Mouse (Mus musculus): ENCODE results near the gene Lad1.

Gene Lad1

GRCm38 (mm10) chr1:135843519-135844262, 25.3 kb downstream of the Lad1 start:
- no peak for DNase-seq (ENCODE audit: inconsistent age in 2 of 2, low spot score in 1 of 2)

DNA sequence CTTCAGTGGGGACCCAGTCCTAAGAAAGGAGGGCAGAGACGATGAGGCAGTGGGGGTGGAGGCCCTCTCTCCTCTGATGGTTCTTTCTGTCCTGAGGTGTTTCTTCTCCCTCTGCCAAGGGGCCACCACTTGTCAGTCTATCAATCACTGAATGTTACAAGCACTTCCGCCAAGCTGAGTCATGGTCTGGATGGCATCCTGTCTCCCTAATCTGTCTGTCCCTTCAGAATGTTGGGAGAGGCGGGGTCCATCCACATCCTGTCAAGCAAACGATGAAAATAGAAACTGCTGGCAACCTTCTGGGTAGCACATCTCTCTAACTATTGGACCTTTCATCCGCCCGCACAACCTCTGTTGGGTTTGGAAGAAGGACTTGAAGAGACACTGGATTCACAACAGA, 26.1 kb downstream of the Lad1 start:
- DNase-seq (ENCODE audit: inconsistent age in 2 of 2, low spot score in 1 of 2) = peak in 1 of 2 experiments; percentile 47

DNA sequence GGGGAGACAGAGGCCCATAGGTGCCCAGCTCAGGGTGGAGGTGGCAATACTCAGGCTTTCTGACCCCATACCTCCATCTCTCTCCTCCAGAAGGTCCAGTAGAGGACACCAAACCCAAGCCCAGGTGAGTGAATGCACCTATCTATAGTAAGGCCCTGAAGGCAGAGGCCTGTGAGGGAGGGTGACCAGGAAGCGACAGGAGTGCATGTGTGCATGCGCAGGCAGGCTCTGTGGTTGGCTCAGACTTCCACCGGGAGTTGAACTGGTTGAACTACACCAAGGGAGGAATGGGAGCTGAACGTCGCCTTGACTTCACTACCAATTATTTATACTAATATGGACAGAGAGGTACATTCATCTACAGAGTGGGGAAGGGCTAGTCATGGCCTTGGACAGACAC, 28.2 kb downstream of the Lad1 start:
- DNase-seq (ENCODE audit: inconsistent age in 2 of 2, low spot score in 1 of 2) = no peak

DNA sequence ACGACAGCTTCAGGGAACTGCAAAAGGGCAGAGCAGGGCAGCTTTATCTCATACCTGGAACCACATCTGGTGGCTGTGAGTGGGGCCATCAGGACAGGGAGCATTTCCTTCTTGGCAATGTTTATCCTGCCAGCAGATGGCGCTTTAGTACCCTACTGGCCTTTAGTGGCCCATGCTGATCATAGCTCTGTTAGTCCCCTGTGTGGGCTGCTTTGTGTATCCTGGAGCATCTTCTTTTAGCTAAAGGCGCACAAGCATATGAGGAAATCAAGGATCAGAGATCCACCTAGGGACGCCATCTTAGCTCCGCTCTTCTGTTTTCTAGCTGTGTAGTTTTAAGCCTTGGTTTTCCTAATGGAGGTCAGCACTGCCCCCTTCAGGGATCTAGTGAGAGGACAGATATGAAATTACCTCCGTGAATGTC, 28.8 kb downstream of the Lad1 start:
- peak; percentile 30 to 78 for DNase-seq (ENCODE audit: inconsistent age in 2 of 2, low spot score in 1 of 2)

DNA sequence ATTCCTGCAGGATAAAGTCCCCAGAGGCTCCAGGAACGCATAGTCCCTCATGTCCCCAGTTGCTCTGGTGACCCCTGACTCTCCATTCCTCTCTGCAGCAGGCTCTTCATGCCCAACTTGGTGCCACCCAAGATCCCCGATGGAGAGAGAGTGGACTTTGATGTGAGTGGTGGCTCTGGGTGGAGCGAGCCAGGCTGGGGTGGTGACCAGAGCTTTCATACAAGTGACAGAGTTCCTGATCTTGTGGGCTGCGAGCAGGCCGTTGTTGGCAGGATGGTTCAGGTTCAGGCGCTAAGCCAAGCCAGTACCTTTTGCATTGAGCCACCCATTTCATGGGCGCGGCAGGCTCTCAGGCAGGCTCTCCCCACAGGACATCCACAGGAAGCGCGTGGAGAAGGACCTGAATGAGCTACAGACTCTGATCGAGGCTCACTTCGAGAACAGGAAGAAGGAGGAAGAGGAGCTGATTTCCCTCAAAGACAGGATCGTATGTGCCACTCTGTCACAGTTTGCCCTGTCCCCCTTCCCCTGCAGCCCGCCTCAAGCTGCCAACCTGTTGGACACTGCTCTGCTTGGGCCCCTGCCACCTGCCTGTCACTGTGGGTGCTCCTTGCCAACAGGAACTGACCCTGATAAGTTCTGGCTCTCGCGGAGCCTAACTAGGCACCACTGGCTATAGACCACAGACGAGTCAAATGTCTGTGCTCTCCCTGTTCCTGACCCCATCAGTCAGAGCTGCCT, 29.4 kb downstream of the Lad1 start:
- DNase-seq (ENCODE audit: inconsistent age in 2 of 2, low spot score in 1 of 2) = no peak

GRCm38 (mm10) chr1:135850722-135851512, 32.5 kb downstream of the Lad1 start:
- DNase-seq (ENCODE audit: inconsistent age in 2 of 2, low spot score in 1 of 2) = peak; percentile 25 to 73

- no peak for DNase-seq (ENCODE audit: inconsistent age in 2 of 2, low spot score in 1 of 2)
These were observed 33.8 kb downstream of the Lad1 start for GRCm38 (mm10) chr1:135852044-135852756.

- DNase-seq (ENCODE audit: inconsistent age in 2 of 2, low spot score in 1 of 2) = no peak
These were observed 34.8 kb downstream of the Lad1 start for GRCm38 (mm10) chr1:135853200-135853599.

GRCm38 (mm10) chr1:135854591-135855343, 36.4 kb downstream of the Lad1 start:
- no peak for DNase-seq (ENCODE audit: inconsistent age in 2 of 2, low spot score in 1 of 2)

GRCm38 (mm10) chr1:135855344-135855687, 36.9 kb downstream of the Lad1 start:
- no peak for DNase-seq (ENCODE audit: inconsistent age in 2 of 2, low spot score in 1 of 2)

- DNase-seq (ENCODE audit: inconsistent age in 2 of 2, low spot score in 1 of 2) = no peak
These were observed 37.7 kb downstream of the Lad1 start for GRCm38 (mm10) chr1:135856070-135856469.

GRCm38 (mm10) chr1:135857137-135857775, 38.9 kb downstream of the Lad1 start:
- no peak for DNase-seq (ENCODE audit: inconsistent age in 2 of 2, low spot score in 1 of 2)

DNA sequence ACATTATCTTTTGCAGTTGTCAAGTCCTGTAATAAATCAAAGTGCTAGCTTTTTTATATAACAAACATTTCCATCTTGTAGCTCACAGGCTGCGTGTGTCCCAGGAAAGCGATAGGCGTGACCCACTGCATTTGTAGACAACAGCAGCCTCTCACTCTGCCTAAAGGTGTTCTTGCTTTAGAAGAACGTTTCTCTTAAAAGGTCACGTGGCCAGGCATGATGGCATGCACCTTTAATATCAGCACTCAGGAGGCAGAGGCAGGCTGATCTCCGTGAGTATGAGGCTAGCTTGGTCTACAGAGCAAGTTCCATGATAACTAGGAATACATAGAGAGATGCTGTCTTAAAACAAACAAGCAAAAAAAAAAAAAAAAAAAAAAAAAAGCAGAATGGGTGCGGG, 40.1 kb downstream of the Lad1 start:
- DNase-seq (ENCODE audit: inconsistent age in 2 of 2, low spot score in 1 of 2) = no peak

DNA sequence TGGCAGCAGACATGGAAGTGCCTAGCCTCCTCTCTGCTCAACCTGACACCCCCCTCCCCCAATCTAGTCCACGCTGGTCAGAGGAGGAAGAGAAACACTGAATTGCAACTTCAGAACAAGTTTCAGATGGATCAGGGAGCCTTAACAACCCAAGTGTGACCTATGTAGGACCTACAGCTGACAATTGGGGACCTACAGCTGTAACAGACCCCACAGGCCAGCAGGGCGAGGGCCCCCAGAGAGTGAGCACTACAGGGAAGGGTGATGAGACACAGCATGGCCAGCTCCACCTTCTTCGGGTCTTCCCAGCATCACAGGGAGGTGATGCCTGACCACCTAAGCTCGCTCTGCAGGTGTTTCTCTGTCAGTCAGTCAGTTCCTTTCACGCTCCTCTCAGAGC, 42.7 kb downstream of the Lad1 start:
- no peak for DNase-seq (ENCODE audit: inconsistent age in 2 of 2, low spot score in 1 of 2)

GRCm38 (mm10) chr1:135861980-135862552, 43.7 kb downstream of the Lad1 start:
- peak; percentile 32 to 76 for DNase-seq (ENCODE audit: inconsistent age in 2 of 2, low spot score in 1 of 2)

DNA sequence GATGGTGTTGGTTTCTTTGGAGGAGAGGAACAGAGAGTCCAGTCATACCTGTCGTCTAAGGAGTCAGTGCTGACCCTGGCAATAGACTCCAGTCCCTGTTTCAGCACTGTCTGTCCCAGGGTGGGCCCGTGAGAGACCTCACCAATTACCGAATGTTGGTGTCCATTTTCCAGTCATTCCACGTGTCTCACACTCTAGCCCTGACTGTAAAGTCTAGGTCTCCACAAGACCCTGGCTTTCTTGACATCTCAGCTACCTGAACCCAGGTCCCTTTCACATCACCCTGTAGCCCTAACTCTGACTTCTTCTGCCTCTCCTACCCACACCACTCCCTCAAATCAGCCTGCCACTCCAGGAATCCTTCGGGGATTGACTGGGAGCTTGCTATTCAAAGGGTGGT, 44.2 kb downstream of the Lad1 start:
- no peak for DNase-seq (ENCODE audit: inconsistent age in 2 of 2, low spot score in 1 of 2)

GRCm38 (mm10) chr1:135863786-135864335, 45.5 kb downstream of the Lad1 start:
- DNase-seq (ENCODE audit: inconsistent age in 2 of 2, low spot score in 1 of 2) = no peak

- DNase-seq (ENCODE audit: inconsistent age in 2 of 2, low spot score in 1 of 2) = no peak
These were observed 46.4 kb downstream of the Lad1 start for GRCm38 (mm10) chr1:135864830-135865229.

DNA sequence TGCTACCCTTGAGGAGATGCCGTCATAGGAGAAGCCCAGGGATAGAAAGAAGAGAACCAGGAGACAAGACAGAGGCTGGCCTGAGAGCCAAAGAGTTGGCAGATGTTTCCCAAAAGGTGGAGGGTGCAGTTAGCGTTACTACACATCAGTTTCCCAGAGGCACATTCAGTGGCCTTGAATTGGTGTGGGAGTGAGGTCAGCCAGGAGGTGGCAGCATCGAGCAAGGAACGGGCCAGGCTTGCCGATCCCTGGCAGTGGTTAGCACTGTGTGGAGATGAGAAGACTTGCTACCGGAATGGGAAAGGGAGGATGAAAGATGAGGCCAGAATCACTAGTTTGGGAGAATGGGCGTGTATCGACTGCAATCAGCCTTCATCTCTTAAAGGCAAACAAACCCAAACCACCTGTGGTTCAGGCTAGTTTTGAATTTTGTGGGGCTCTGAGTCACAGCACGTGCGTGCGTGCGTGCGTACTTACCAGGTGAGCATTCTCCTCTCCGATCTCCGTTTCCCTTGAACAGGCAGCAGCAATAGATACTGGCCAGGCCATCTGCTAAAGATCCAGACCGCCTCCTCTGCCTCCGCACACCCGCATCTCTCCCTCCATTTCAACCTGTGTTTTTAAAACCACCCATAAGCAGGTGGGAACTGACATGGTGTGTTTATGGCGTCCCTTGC, 47.3 kb downstream of the Lad1 start:
- peak; percentile 74 to 91 for DNase-seq (ENCODE audit: inconsistent age in 2 of 2, low spot score in 1 of 2)

Measured in adrenal gland, adult (tissue).